Mouse (Mus musculus): ENCODE data around the gene Zrsr2.

DNA sequence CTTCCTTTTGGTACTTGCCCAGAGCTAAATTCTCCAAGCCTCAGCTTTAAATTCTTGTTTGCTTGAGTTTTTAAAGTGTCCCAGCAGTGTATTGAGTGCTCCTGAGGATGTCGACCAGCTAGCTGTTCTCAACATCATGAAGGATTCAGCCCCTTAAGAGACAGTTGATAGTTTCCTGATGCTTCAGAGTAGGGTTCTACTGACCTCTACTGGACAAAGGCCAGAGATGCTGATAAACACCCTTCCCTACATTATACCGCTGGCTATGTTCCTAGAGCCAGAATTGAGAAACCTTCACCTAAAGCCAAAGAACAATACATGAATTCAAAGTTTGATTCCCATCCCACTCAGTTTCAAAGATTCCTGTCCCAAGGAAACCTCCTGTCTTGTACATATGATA is 46.3 kb upstream of the Zrsr2 start:
- no peak for TF ChIP-seq USF1 (IDR thresholded peaks at IDR 0.05; ENCODE audit: low read depth)
- TF ChIP-seq TCF12 (IDR thresholded peaks at IDR 0.05; ENCODE audit: insufficient read depth, poor library complexity, severe bottlenecking), result no peak
- TF ChIP-seq POLR2A (IDR thresholded peaks at IDR 0.05; ENCODE audit: insufficient read length, low read depth), result no peak

Measured in myocyte (in vitro differentiated cells).